Mouse (Mus musculus) B cell, adult 67 days (primary cell): ENCODE data around the gene Ube2dnl2. TPM values are rescaled to one million over a fixed set of nuclear protein-coding genes. Genes with fewer than 3 reads are reported as not detected.

Experiments used
- total RNA-seq, 2 experiments: library from RNA; stranded (reverse); gene quantifications; 4 replicates each; pipeline ENCODE4 v1.2.4; 2023

The Ube2dnl2 gene
- total RNA-seq = not detected

DNA sequence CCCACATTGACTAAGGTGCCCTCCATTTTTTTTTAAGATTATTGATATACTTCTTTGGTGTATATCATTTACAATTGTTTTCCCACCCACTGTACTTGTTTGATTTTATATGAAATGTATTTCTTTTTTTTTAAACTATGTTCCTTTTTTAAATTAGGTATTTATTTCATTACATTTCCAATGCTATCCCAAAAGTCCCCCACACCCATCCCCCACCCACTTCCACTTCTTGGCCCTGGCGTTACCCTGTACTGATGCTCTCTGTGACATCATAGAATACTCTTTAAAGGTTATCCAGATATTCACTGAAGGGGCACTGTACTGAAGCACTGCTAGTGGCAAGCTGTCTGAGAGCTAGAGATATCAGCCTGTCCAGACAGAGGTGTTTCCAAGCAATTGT lies at the start of gene Ube2dnl2:
Gene Ube2dnl2 (plus strand): TSS at position 301 of the 400 bp plus-strand sequence.

GRCm38 (mm10) chrX:114904712-114905111 lies 2.7 kb upstream of the Ube2dnl2 start, which contains the start of gene Ube2dnl1:
Gene Ube2dnl1 (plus strand): TSS chrX:114905012.

Other genes with a start within 250 kb of the Ube2dnl2 start
- not detected for gene Ube2dnl1, start 2.6 kb upstream of the Ube2dnl2 start, total RNA-seq